Mouse (Mus musculus): ENCODE measurements around the gene Hoxd4. TPM values are rescaled to one million over a fixed set of nuclear protein-coding genes. Genes with fewer than 3 reads are reported as not detected.

Gene Hoxd4
- total RNA-seq, 1 experiment: 0.94 TPM

- Histone ChIP-seq H3K4me1 (ENCODE audit: control insufficient read depth in 2 of 2, insufficient read depth in 2 of 2, low read length in 2 of 2, poor library complexity in 1 of 2) (peaks cover 0 to 3% of the 10 kb centered on the region in 2 experiments; a peak in 1 of 4 replicates), H3K27ac (ENCODE audit: insufficient read depth, low read depth, low read length, poor library complexity, severe bottlenecking) (no peak within 1 kb of the TSS), H3K36me3 (ENCODE audit: control insufficient read depth, insufficient read depth, low read length, poor library complexity, severe bottlenecking) (no peaks in the 10 kb centered on the region), H3K9ac (ENCODE audit: insufficient read depth, low read depth, low read length, poor library complexity, severe bottlenecking) (peak within 1 kb of the TSS; percentile 68), H3K9me3 (ENCODE audit: control insufficient read depth, insufficient read depth, low read depth, low read length) (no peaks in the 10 kb centered on the region), H3K4me3 (ENCODE audit: insufficient read depth in 1 of 2, low read depth in 1 of 2, low read length in 2 of 2, poor library complexity in 1 of 2, severe bottlenecking in 1 of 2) (peak within 1 kb of the TSS; percentile 39 to 65; a peak in 3 of 4 replicates)
- no peak for TF ChIP-seq ZC3H11A (IDR thresholded peaks at IDR 0.05; ENCODE audit: borderline replicate concordance, low read depth, low read length)
- no peak for TF ChIP-seq CHD2 (IDR thresholded peaks at IDR 0.05; ENCODE audit: low read depth, low read length)
- no peak for TF ChIP-seq MAFK (IDR thresholded peaks at IDR 0.05; ENCODE audit: insufficient read depth, low read depth, low read length)
- no peak for TF ChIP-seq ZNF384 (IDR thresholded peaks at IDR 0.05; ENCODE audit: low read depth, low read length)
- TF ChIP-seq HCFC1 (IDR thresholded peaks at IDR 0.05; ENCODE audit: borderline replicate concordance, insufficient read depth, low read length): no peak
- in situ Hi-C loops (cut with MboI; ENCODE audit: low sequenced_read_pairs in 2 of 2, unreplicated experiment in 2 of 2): loop anchor here (10.0 to 25.0 kb wide), 3 partner anchors 606 to 1393 kb away; partner anchors contain the start of gene Sp9 (in 1 of the 2)
- no peak for DNase-seq (ENCODE audit: low read depth, low spot score)
These were observed 43.8 kb upstream of the Hoxd4 start, which contains the start of gene Hoxd13 for GRCm38 (mm10) chr2:74667842-74668357. Gene Hoxd13 (plus strand): TSS chr2:74668310.

GRCm38 (mm10) chr2:74668370-74669229, 43.1 kb upstream of the Hoxd4 start:
- H3K4me3 ChIP-seq (ENCODE audit: insufficient read depth in 1 of 2, low read depth in 1 of 2, low read length in 2 of 2, poor library complexity in 1 of 2, severe bottlenecking in 1 of 2): peak overlapping the region; percentile 39 to 65; a peak in 3 of 4 replicates
- H3K9ac ChIP-seq (ENCODE audit: insufficient read depth, low read depth, low read length, poor library complexity, severe bottlenecking): peak overlapping the region; percentile 68
- in situ Hi-C loops (cut with MboI; ENCODE audit: low sequenced_read_pairs in 2 of 2, unreplicated experiment in 2 of 2): loop anchor here (10.0 to 25.0 kb wide), 3 partner anchors 606 to 1394 kb away; partner anchors contain the start of gene Sp9 (in 1 of the 2)
- no peaks in the 10 kb centered on the region for H3K9me3 ChIP-seq (ENCODE audit: control insufficient read depth, insufficient read depth, low read depth, low read length)
- H3K27ac ChIP-seq (ENCODE audit: insufficient read depth, low read depth, low read length, poor library complexity, severe bottlenecking): no peak overlapping the region
- no peak for DNase-seq (ENCODE audit: low read depth, low spot score)
- H3K36me3 ChIP-seq (ENCODE audit: control insufficient read depth, insufficient read depth, low read length, poor library complexity, severe bottlenecking): no peaks in the 10 kb centered on the region
- TF ChIP-seq ZC3H11A (IDR thresholded peaks at IDR 0.05; ENCODE audit: borderline replicate concordance, low read depth, low read length) (no peak), CHD2 (IDR thresholded peaks at IDR 0.05; ENCODE audit: low read depth, low read length) (no peak), ZNF384 (IDR thresholded peaks at IDR 0.05; ENCODE audit: low read depth, low read length) (no peak), MAFK (IDR thresholded peaks at IDR 0.05; ENCODE audit: insufficient read depth, low read depth, low read length) (no peak), HCFC1 (IDR thresholded peaks at IDR 0.05; ENCODE audit: borderline replicate concordance, insufficient read depth, low read length) (no peak)
- peaks cover 0 to 3% of the 10 kb centered on the region in 2 experiments; a peak in 1 of 4 replicates for H3K4me1 ChIP-seq (ENCODE audit: control insufficient read depth in 2 of 2, insufficient read depth in 2 of 2, low read length in 2 of 2, poor library complexity in 1 of 2)

GRCm38 (mm10) chr2:74669230-74669578, 42.5 kb upstream of the Hoxd4 start:
- in situ Hi-C loops (cut with MboI; ENCODE audit: low sequenced_read_pairs in 2 of 2, unreplicated experiment in 2 of 2): loop anchor here (10.0 to 25.0 kb wide), 3 partner anchors 607 to 1394 kb away; partner anchors contain the start of gene Sp9 (in 1 of the 2)
- Histone ChIP-seq H3K36me3 (ENCODE audit: control insufficient read depth, insufficient read depth, low read length, poor library complexity, severe bottlenecking) (no peaks in the 10 kb centered on the region), H3K9me3 (ENCODE audit: control insufficient read depth, insufficient read depth, low read depth, low read length) (no peaks in the 10 kb centered on the region), H3K4me3 (ENCODE audit: insufficient read depth in 1 of 2, low read depth in 1 of 2, low read length in 2 of 2, poor library complexity in 1 of 2, severe bottlenecking in 1 of 2) (no peak overlapping the region), H3K27ac (ENCODE audit: insufficient read depth, low read depth, low read length, poor library complexity, severe bottlenecking) (no peak overlapping the region), H3K4me1 (ENCODE audit: control insufficient read depth in 2 of 2, insufficient read depth in 2 of 2, low read length in 2 of 2, poor library complexity in 1 of 2) (peaks cover 0 to 3% of the 10 kb centered on the region in 2 experiments; a peak in 1 of 4 replicates), H3K9ac (ENCODE audit: insufficient read depth, low read depth, low read length, poor library complexity, severe bottlenecking) (no peak overlapping the region)
- TF ChIP-seq ZNF384 (IDR thresholded peaks at IDR 0.05; ENCODE audit: low read depth, low read length) (no peak), MAFK (IDR thresholded peaks at IDR 0.05; ENCODE audit: insufficient read depth, low read depth, low read length) (no peak), HCFC1 (IDR thresholded peaks at IDR 0.05; ENCODE audit: borderline replicate concordance, insufficient read depth, low read length) (no peak), CHD2 (IDR thresholded peaks at IDR 0.05; ENCODE audit: low read depth, low read length) (no peak)
- DNase-seq (ENCODE audit: low read depth, low spot score): no peak

GRCm38 (mm10) chr2:74669650-74670235, 42.0 kb upstream of the Hoxd4 start:
- peaks cover 0 to 3% of the 10 kb centered on the region in 2 experiments; a peak in 1 of 4 replicates for H3K4me1 ChIP-seq (ENCODE audit: control insufficient read depth in 2 of 2, insufficient read depth in 2 of 2, low read length in 2 of 2, poor library complexity in 1 of 2)
- no peak for DNase-seq (ENCODE audit: low read depth, low spot score)
- no peak overlapping the region for H3K27ac ChIP-seq (ENCODE audit: insufficient read depth, low read depth, low read length, poor library complexity, severe bottlenecking)
- TF ChIP-seq ZC3H11A (IDR thresholded peaks at IDR 0.05; ENCODE audit: borderline replicate concordance, low read depth, low read length) (no peak), HCFC1 (IDR thresholded peaks at IDR 0.05; ENCODE audit: borderline replicate concordance, insufficient read depth, low read length) (no peak), ZNF384 (IDR thresholded peaks at IDR 0.05; ENCODE audit: low read depth, low read length) (no peak), MAFK (IDR thresholded peaks at IDR 0.05; ENCODE audit: insufficient read depth, low read depth, low read length) (no peak), CHD2 (IDR thresholded peaks at IDR 0.05; ENCODE audit: low read depth, low read length) (no peak)
- H3K4me3 ChIP-seq (ENCODE audit: insufficient read depth in 1 of 2, low read depth in 1 of 2, low read length in 2 of 2, poor library complexity in 1 of 2, severe bottlenecking in 1 of 2): no peak overlapping the region
- in situ Hi-C loops (cut with MboI; ENCODE audit: low sequenced_read_pairs in 2 of 2, unreplicated experiment in 2 of 2): loop anchor here (10.0 to 25.0 kb wide), 3 partner anchors 607 to 1395 kb away; partner anchors contain the start of gene Sp9 (in 1 of the 2)
- H3K9ac ChIP-seq (ENCODE audit: insufficient read depth, low read depth, low read length, poor library complexity, severe bottlenecking): no peak overlapping the region
- H3K36me3 ChIP-seq (ENCODE audit: control insufficient read depth, insufficient read depth, low read length, poor library complexity, severe bottlenecking): no peaks in the 10 kb centered on the region
- no peaks in the 10 kb centered on the region for H3K9me3 ChIP-seq (ENCODE audit: control insufficient read depth, insufficient read depth, low read depth, low read length)
